Mouse (Mus musculus) layer of hippocampus, adult 9-10 months (tissue): ENCODE data around the gene Csn2.

ENCODE experiments used
- DNase-seq: peaks from one replicate; pipeline ENCODE4 v3.0.0; 2022; ENCODE audit warnings: low spot score

Gene Csn2

DNA sequence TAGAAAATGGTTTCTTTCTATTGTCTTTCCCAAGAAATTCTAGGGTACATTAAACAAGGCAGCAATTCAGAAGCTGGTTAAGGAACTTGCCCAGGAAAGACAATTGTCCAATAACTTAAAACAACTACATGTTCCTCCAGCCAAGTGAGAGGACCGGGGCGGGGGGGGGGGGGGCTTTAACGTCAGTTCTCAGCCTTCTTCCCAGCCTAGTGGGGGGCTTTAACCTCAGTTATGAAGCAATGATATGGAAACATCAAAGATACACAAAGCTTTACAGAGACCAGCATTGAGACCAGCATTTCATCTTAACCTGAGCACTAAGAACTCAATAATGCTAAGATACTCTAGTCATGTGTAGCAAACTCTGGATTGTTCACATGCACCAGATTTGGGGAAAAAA, at the start of gene Csn2:
Gene Csn2, minus strand, starts transcription at position 101 of the 400 bp plus-strand sequence.
- no peak for DNase-seq

DNA sequence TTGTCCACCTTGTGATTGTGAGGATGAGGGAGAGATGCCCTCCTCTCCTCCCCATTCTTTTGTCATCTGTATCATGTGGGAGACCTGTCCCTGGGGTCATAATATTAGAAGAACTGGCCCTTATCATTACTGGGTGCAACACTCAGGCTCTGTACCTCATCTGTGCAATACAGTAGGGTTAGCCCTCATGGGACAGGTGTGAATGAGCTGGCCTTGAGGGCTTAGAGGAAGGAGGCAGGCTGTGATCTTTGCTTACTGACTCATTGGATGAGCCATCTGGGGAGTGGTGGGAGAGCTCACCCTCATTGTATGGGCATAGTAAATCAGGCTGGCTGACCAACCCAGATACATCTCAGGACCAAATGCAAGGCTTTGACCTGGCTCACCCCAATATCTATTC, 35.4 kb upstream of the Csn2 start:
- no peak for DNase-seq

DNA sequence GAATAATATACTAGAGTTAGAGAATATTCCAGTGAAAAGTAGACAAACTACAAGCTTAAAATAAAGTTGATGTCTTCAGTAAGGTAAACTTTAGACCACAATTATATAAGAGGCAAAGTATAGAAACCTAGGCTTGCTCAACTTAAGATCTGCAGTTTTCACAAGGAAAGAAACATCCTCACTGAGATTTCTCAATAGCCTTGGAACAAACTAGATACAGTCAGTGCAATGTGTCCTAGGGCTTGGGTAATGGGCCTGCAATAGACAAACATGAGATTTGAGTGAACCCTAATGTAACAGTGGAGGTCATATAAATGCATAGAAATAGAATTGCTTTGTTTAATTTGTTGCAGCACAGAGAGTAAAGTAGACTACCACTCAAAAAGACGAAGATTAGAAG, 6.5 kb upstream of the Csn2 start:
- no peak for DNase-seq

DNA sequence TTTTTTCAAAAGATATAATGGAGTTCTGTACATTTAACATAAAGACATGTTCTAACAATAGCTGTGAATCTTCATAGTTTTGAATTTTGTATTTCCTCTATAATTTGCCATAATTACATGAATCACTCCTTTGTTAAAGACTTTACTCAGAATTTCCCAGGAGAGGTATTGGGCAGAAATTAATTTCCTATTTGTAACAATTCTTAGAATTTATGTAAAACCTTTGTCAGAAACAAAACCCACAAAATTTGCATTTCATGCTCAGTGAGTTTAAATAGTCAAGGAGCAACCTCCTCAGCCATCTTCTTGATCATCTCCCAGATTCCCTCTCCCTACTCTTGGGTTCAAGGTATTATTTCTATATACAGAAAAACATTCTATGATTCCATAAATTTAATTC, 33.5 kb downstream of the Csn2 start, which contains the start of gene Csn1s1:
Gene Csn1s1, plus strand, starts transcription at position 301 of the 400 bp plus-strand sequence.
- DNase-seq: no peak

DNA sequence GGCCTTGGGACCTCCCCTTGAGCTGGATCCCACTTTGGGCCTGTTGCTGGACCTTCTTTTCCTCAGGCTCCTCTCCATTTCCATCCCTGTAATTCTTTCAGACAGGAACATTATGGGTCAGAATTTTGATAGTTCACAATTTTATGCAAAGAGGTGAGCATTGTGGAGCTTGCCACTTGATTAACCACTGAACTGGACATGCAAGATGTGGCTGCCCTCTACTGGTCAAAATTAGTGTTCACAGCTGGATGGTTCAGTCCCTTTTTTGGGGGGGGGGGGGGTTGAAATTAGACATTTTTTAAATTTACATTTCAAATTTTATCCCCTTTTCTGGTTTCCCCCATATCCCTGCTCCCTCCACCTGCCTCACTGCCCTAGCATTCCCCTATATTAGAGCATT, 56.6 kb downstream of the Csn2 start:
- DNase-seq: no peak
